Mouse (Mus musculus) ES-Bruce4 (cell line): ENCODE data around the gene Myo5a.

Source experiments
- EP300 ChIP-seq: IDR thresholded peaks from 2 replicates; pipeline ENCODE4 v1.6.1; 2011; ENCODE audit warnings: low read depth, low read length; ENCODE audit not compliant: insufficient read depth
- POLR2A ChIP-seq: IDR thresholded peaks from one replicate; pipeline ENCODE4 v1.8.1; 2011; ENCODE audit warnings: low read length; ENCODE audit not compliant: insufficient read depth

DNA sequence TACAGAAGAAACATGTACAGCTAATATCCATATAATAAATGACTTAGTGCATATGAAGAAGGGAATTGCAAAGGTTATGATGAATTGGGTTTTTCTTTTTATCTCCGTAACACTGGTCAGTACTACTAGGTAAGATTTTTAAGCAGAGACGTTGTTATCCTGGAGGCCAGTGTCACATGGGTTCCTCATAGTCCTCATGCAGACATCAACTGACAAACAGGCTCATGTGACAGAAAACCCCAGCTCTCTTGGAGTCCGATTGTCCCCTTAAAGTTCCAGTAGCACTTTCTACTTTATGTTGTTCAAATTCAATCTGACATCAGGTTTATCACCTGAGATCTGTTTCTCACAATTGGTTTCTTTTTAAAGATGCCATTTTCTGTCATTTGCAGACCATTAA, 18.5 kb downstream of the Myo5a start:
- TF ChIP-seq POLR2A = no peak
- no peak for TF ChIP-seq EP300
